Mouse (Mus musculus): ENCODE results near the gene Gm20696. TPM values are rescaled to one million over a fixed set of nuclear protein-coding genes. Genes with fewer than 3 reads are reported as not detected.

The Gm20696 gene
- polyA plus RNA-seq, 2 experiments, result 0.16 to 0.33 TPM

DNA sequence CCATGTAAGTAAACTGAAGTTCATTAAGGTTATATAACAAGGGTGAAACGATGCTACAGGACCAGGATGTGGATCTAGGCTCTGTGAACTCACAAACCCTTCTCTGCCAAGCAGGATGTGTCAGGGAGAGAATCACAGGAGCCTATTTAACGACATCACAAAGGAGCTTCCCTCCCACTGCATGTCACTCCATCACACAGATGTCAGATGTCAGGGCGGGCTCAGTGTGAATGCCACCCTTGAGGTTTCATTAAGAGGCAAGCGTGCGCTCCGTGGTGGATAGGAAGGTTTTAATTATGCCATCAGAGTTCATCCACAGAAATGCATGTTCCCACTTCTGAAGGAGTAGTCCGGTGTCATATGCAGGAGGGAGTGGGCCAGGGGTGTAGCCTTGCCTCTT is 60.5 kb downstream of the Gm20696 start:
- Histone ChIP-seq H3K36me3 (replicated peaks; ENCODE audit: control insufficient read depth, insufficient read depth, low read depth) (no peaks in the 10 kb centered on the region), H3K27me3 (ENCODE audit: control insufficient read depth, insufficient read depth, low read length) (no peaks in the 10 kb centered on the region), H3K9me3 (ENCODE audit: control insufficient read depth, low read length) (no peaks in the 10 kb centered on the region), H3K4me1 (replicated peaks; ENCODE audit: control insufficient read depth in 2 of 2, insufficient read depth in 2 of 2, low read length in 1 of 2) (0 out of 4 replicates have a peak, but pooled peaks cover 0 to 1% of the 10 kb centered on the region in 2 experiments), H3K4me2 (ENCODE audit: low read depth) (no peak overlapping the region), H3K9ac (replicated peaks) (no peak overlapping the region), H3K4me3 (ENCODE audit: insufficient read depth in 1 of 2, low read depth in 2 of 2, low read length in 2 of 2) (no peak overlapping the region), H3K27ac (no peak overlapping the region)
- DNase-seq (ENCODE audit: low read depth in 3 of 3, low spot score in 3 of 3), result no peak
- no peak for ATAC-seq (ENCODE audit: insufficient read depth)
- no peak for TF ChIP-seq EP300 (IDR thresholded peaks at IDR 0.05; ENCODE audit: low read depth)
- no peak for TF ChIP-seq CTCF (IDR thresholded peaks at IDR 0.05; ENCODE audit: low read depth)
- 64% methylated on average over 7 of the region's 7 CpGs for WGBS (ENCODE audit: insufficient replicate concordance)

DNA sequence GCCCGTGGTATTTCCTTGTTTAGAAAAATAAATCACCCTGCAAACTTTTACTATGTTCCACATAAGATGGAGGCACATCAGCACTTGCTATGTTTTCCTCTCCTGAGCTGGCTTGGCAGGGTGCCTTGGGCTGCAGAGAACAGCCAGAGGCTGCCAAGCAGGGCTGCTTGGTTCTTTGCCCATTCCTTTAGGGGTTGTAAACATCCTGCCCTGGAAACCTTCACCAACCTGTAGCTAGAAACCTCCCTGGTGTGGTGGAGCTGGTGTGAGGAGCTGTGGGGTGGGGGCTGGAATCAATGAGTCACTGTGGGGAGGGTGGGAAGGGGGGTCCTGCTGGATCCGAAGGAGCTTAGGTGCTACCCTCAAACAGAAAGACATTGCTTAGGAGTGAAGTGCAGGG is 61.8 kb downstream of the Gm20696 start:
- no peak overlapping the region for H3K4me2 ChIP-seq (ENCODE audit: low read depth)
- no peaks in the 10 kb centered on the region for H3K4me1 ChIP-seq (replicated peaks; ENCODE audit: control insufficient read depth in 2 of 2, insufficient read depth in 2 of 2, low read length in 1 of 2)
- H3K9ac ChIP-seq (replicated peaks), result no peak overlapping the region
- no peaks in the 10 kb centered on the region for H3K36me3 ChIP-seq (replicated peaks; ENCODE audit: control insufficient read depth, insufficient read depth, low read depth)
- H3K27ac ChIP-seq, result no peak overlapping the region
- TF ChIP-seq EP300 (IDR thresholded peaks at IDR 0.05; ENCODE audit: low read depth), result no peak
- TF ChIP-seq CTCF (IDR thresholded peaks at IDR 0.05; ENCODE audit: low read depth), result no peak
- no peaks in the 10 kb centered on the region for H3K27me3 ChIP-seq (ENCODE audit: control insufficient read depth, insufficient read depth, low read length)
- no peaks in the 10 kb centered on the region for H3K9me3 ChIP-seq (ENCODE audit: control insufficient read depth, low read length)
- H3K4me3 ChIP-seq (ENCODE audit: insufficient read depth in 1 of 2, low read depth in 2 of 2, low read length in 2 of 2), result no peak overlapping the region
- ATAC-seq (ENCODE audit: insufficient read depth) (no peak), DNase-seq (ENCODE audit: low read depth in 3 of 3, low spot score in 3 of 3) (no peak)
- WGBS (ENCODE audit: insufficient replicate concordance), result 41% methylated on average over 2 of the region's 2 CpGs

DNA sequence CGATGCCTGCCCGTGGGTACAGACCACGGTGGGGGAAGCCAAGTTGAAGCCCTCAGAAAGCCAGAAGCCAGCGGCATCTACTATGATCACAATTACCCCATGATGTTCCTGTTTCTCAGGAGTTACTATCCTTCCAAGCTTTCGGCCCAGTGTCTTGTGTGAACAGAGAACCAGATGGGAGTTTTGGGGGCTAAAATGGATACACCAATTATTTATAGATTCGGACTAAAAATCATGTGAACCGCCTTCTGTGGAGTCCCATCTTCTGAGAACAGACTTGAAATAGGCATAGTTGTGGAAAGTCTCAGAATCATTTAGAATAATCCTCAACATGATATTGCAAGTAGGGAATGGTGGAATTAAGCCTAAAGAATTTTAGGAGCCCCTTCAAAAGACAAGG is 64.2 kb downstream of the Gm20696 start:
- Histone ChIP-seq H3K9me3 (ENCODE audit: control insufficient read depth, low read length) (no peaks in the 10 kb centered on the region), H3K27ac (no peak overlapping the region), H3K9ac (replicated peaks) (no peak overlapping the region), H3K4me3 (ENCODE audit: insufficient read depth in 1 of 2, low read depth in 2 of 2, low read length in 2 of 2) (no peak overlapping the region), H3K4me2 (ENCODE audit: low read depth) (no peak overlapping the region), H3K4me1 (replicated peaks; ENCODE audit: control insufficient read depth in 2 of 2, insufficient read depth in 2 of 2, low read length in 1 of 2) (no peaks in the 10 kb centered on the region), H3K36me3 (replicated peaks; ENCODE audit: control insufficient read depth, insufficient read depth, low read depth) (no peaks in the 10 kb centered on the region), H3K27me3 (ENCODE audit: control insufficient read depth, insufficient read depth, low read length) (no peaks in the 10 kb centered on the region)
- TF ChIP-seq CTCF (IDR thresholded peaks at IDR 0.05; ENCODE audit: low read depth) (no peak), EP300 (IDR thresholded peaks at IDR 0.05; ENCODE audit: low read depth) (no peak)
- no peak for DNase-seq (ENCODE audit: low read depth in 3 of 3, low spot score in 3 of 3)
- 50% methylated on average over 7 of the region's 7 CpGs for WGBS (ENCODE audit: insufficient replicate concordance)
- no peak for ATAC-seq (ENCODE audit: insufficient read depth)

DNA sequence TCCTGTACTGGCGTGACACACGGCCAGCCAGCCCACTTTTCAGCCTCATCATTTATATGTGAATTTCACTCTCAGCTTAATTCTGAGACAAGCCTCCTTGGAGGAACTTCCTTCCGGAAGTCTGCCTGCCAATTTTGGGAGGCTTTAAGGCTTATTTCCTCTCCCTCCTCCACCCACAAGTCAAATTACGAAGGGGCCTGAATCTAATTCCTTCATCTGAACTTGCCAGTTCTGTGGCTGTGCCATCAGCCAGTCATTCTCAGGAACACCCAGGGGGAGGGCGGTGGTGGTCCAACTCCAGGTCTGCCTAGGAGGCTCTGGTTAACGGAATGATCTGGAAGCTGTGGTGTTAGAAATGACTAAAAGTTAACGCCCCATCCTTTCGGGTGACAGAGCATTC is 65.7 kb downstream of the Gm20696 start:
- 38% methylated on average over 8 of the region's 8 CpGs for WGBS (ENCODE audit: insufficient replicate concordance)
- ATAC-seq (ENCODE audit: insufficient read depth), result no peak
- H3K27me3 ChIP-seq (ENCODE audit: control insufficient read depth, insufficient read depth, low read length), result no peaks in the 10 kb centered on the region
- H3K4me2 ChIP-seq (ENCODE audit: low read depth), result no peak overlapping the region
- no peaks in the 10 kb centered on the region for H3K9me3 ChIP-seq (ENCODE audit: control insufficient read depth, low read length)
- H3K36me3 ChIP-seq (replicated peaks; ENCODE audit: control insufficient read depth, insufficient read depth, low read depth), result no peaks in the 10 kb centered on the region
- no peaks in the 10 kb centered on the region for H3K4me1 ChIP-seq (replicated peaks; ENCODE audit: control insufficient read depth in 2 of 2, insufficient read depth in 2 of 2, low read length in 1 of 2)
- H3K27ac ChIP-seq, result no peak overlapping the region
- no peak overlapping the region for H3K9ac ChIP-seq (replicated peaks)
- TF ChIP-seq EP300 (IDR thresholded peaks at IDR 0.05; ENCODE audit: low read depth) (no peak), CTCF (IDR thresholded peaks at IDR 0.05; ENCODE audit: low read depth) (no peak)
- no peak overlapping the region for H3K4me3 ChIP-seq (ENCODE audit: insufficient read depth in 1 of 2, low read depth in 2 of 2, low read length in 2 of 2)
- DNase-seq (ENCODE audit: low read depth in 3 of 3, low spot score in 3 of 3), result no peak

DNA sequence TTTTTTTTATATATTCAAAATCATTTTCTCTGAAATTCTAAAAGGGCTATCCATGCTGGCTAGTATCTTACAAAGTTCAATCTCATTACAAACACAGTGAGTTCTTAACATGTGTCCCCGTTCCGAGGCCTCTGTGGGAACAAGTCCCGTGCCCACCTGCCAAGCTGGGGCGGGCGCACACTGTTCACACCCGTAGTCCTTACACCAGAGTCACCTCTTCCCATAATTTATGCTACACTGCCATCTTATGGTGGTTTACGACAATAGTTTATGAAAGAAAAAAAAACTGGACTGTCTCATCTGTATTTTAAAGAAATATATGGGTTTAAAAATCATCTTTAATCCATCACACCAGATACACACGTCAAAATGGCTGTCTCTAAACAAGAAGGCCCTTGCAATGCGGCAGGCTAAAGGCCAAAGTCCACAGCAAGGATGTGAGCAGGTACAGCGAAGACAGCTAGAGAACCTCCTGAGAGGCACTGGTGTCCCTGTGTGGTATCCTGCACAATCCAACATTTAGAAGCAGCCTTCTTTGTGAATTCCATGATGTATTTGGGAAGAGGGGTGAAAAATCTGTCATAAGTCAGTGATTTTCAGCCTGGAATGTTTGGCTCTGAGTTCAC is 66.3 kb downstream of the Gm20696 start:
- Histone ChIP-seq H3K4me3 (ENCODE audit: insufficient read depth in 1 of 2, low read depth in 2 of 2, low read length in 2 of 2) (no peak overlapping the region), H3K9me3 (ENCODE audit: control insufficient read depth, low read length) (no peaks in the 10 kb centered on the region), H3K9ac (replicated peaks) (no peak overlapping the region), H3K4me1 (replicated peaks; ENCODE audit: control insufficient read depth in 2 of 2, insufficient read depth in 2 of 2, low read length in 1 of 2) (no peaks in the 10 kb centered on the region), H3K27ac (no peak overlapping the region), H3K36me3 (replicated peaks; ENCODE audit: control insufficient read depth, insufficient read depth, low read depth) (no peaks in the 10 kb centered on the region), H3K4me2 (ENCODE audit: low read depth) (no peak overlapping the region), H3K27me3 (ENCODE audit: control insufficient read depth, insufficient read depth, low read length) (no peaks in the 10 kb centered on the region)
- no peak for ATAC-seq (ENCODE audit: insufficient read depth)
- WGBS (ENCODE audit: insufficient replicate concordance), result 27% methylated on average over 10 of the region's 10 CpGs
- peak; percentile 18; the same call in 1 of the 2 replicates for TF ChIP-seq CTCF (IDR thresholded peaks at IDR 0.05; ENCODE audit: low read depth)
- no peak for TF ChIP-seq EP300 (IDR thresholded peaks at IDR 0.05; ENCODE audit: low read depth)
- DNase-seq (ENCODE audit: low read depth in 3 of 3, low spot score in 3 of 3), result peak in 2 of 3 experiments; percentile 3 to 7

Measured in liver, embryonic 14.5 days (tissue).